Mouse (Mus musculus) myocyte (in vitro differentiated cells): ENCODE results near the gene Gm32742.

ENCODE experiments used
- CEBPB ChIP-seq: IDR thresholded peaks from 2 replicates; pipeline ENCODE4 v1.6.1; 2011; ENCODE audit warnings: mild to moderate bottlenecking, moderate library complexity; ENCODE audit not compliant: poor library complexity, insufficient read depth, severe bottlenecking
- E2F4 ChIP-seq: IDR thresholded peaks from one replicate; pipeline ENCODE4 v1.6.1; 2011; ENCODE audit warnings: mild to moderate bottlenecking, control low read depth, moderate library complexity; ENCODE audit not compliant: insufficient read depth
- MAX ChIP-seq: IDR thresholded peaks from one replicate; pipeline ENCODE4 v1.6.1; 2011; ENCODE audit warnings: low read depth, mild to moderate bottlenecking, control low read depth
- MYOD1 ChIP-seq, 3 experiments: IDR thresholded peaks; one replicate each; pipeline ENCODE4 v1.6.1; 2011; ENCODE audit warnings: control low read depth in 2 of 3, low read depth in 2 of 3, mild to moderate bottlenecking in 2 of 3, moderate library complexity in 1 of 3; ENCODE audit not compliant: insufficient read length in 2 of 3, control insufficient read depth in 1 of 3
- MYOG ChIP-seq, 3 experiments: IDR thresholded peaks; one replicate each; pipeline ENCODE4 v1.6.1; 2011; ENCODE audit warnings: control low read depth in 2 of 3, low read depth in 2 of 3, mild to moderate bottlenecking in 2 of 3; ENCODE audit not compliant: insufficient read length in 2 of 3, control insufficient read depth in 1 of 3, insufficient read depth in 1 of 3
- POLR2A ChIP-seq: IDR thresholded peaks from one replicate; pipeline ENCODE4 v1.6.1; 2011; ENCODE audit warnings: low read depth, mild to moderate bottlenecking, control low read depth, moderate library complexity; ENCODE audit not compliant: insufficient read length
- POLR2AphosphoS2 ChIP-seq: IDR thresholded peaks from one replicate; pipeline ENCODE4 v1.6.1; 2011; ENCODE audit warnings: low read depth, control low read depth; ENCODE audit not compliant: insufficient read length
- REST ChIP-seq: IDR thresholded peaks from one replicate; pipeline ENCODE4 v1.6.1; 2011; ENCODE audit warnings: mild to moderate bottlenecking, control low read depth, moderate library complexity; ENCODE audit not compliant: insufficient read depth, insufficient read length
- SRF ChIP-seq: IDR thresholded peaks from one replicate; pipeline ENCODE4 v1.6.1; 2011; ENCODE audit warnings: low read depth; ENCODE audit not compliant: control insufficient read depth, insufficient read length
- TCF12 ChIP-seq: IDR thresholded peaks from one replicate; pipeline ENCODE4 v1.6.1; 2011; ENCODE audit warnings: mild to moderate bottlenecking, control low read depth; ENCODE audit not compliant: poor library complexity, insufficient read depth, severe bottlenecking
- TCF3 ChIP-seq: IDR thresholded peaks from one replicate; pipeline ENCODE4 v1.6.1; 2011; ENCODE audit warnings: low read depth, control low read depth; ENCODE audit not compliant: insufficient read length
- USF1 ChIP-seq: IDR thresholded peaks from one replicate; pipeline ENCODE4 v1.6.1; 2011; ENCODE audit warnings: low read depth, mild to moderate bottlenecking, control low read depth, moderate library complexity

DNA sequence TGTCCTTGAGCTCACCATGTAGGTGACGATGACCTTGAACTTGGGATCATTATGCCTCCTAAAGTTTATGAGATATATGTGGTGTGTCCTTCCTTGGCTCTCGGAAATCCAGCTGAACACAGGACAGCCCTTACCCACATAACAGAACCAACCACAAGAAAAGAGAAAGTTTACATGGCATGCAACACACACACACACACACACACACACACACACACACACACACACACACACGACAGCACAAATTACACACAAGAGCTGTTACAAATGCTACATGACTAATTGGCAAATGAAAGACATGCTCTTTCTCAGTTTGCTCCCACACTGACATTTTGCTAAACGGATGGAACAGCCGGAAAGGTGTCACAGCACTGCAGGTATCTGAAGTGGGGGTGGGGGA is 20.6 kb upstream of the Gm32742 start:
- TF ChIP-seq POLR2A (no peak), E2F4 (no peak), USF1 (no peak), MAX (no peak), TCF12 (no peak), MYOD1 (IDR thresholded peaks at IDR 0.05; ENCODE audit: control insufficient read depth in 1 of 3, insufficient read length in 2 of 3, low read depth in 2 of 3) (no peak), POLR2AphosphoS2 (no peak), CEBPB (no peak), MYOG (IDR thresholded peaks at IDR 0.05; ENCODE audit: control insufficient read depth in 1 of 3, insufficient read depth in 1 of 3, insufficient read length in 2 of 3, low read depth in 2 of 3) (no peak), TCF3 (no peak), REST (no peak), SRF (no peak)
